Mouse (Mus musculus): ENCODE data around the gene Gtpbp3.

Gtpbp3 gene

DNA sequence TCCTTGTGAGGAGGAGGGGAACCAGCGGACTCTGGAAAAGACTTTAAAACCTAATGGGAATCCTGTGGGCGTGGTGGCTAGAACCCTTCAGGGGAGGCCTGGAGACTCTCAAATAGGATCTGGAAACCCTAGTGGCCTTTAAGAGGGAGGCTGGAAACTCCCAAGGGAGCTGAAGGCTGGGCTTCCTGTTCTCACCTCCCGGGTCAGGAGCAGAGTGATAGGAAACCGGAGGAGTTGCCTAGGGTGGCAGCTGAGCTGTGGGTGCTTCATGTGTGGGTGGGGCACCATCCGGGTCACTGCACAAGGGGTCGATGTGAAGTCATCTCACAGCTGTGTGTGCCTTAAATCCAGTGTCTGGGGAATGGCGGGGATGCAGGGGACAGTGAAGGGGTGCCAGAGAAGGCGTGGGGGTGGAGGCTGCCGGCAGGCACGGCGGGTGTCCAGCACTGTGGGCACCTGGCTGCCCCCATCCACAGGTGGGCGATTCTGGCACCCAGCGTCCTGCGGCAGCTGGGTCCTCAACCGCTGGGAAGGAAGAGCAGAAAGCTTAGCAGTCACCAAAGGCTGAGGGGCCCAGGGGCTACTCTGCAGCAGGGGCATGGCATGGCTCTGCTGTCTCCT is 10.1 kb downstream of the Gtpbp3 start:
- DNase-seq (ENCODE audit: low spot score), result no peak

- no peak for DNase-seq (ENCODE audit: low spot score)
Observed at GRCm38 (mm10) chr8:71498816-71499690, 11.2 kb downstream of the Gtpbp3 start.

- DNase-seq (ENCODE audit: low spot score), result no peak
Observed at GRCm38 (mm10) chr8:71504349-71504748, 16.4 kb downstream of the Gtpbp3 start.

- DNase-seq (ENCODE audit: low spot score), result no peak
Observed at GRCm38 (mm10) chr8:71505326-71505725, 17.4 kb downstream of the Gtpbp3 start.

- DNase-seq (ENCODE audit: low spot score), result peak; percentile 69
Observed at GRCm38 (mm10) chr8:71505979-71506378, 18.1 kb downstream of the Gtpbp3 start.

GRCm38 (mm10) chr8:71507589-71508104 is 19.7 kb downstream of the Gtpbp3 start:
- no peak for DNase-seq (ENCODE audit: low spot score)

DNA sequence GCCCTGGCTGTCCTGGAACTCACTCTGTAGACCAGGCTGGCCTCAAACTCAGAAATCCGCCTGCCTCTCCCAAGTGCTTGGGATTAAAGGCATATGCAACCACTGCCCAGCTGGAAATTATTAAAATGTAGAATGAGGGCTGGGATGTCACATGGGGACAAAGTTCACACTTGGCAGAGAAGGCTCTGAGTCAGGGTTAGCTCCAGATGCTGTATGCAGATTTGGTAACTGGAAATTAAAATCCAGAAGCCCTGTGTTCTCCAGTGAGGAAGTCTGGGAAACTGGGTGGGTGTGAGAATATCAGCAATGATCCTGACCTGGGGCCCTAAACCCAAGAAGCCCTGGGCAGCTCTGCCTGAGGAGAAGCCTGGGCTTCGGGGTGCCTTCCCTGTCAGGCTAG is 21.4 kb downstream of the Gtpbp3 start:
- peak; percentile 86 for DNase-seq (ENCODE audit: low spot score)

- no peak for DNase-seq (ENCODE audit: low spot score)
Observed at GRCm38 (mm10) chr8:71511644-71512043, 23.7 kb downstream of the Gtpbp3 start, which contains the start of gene Plvap. Gene Plvap (minus strand): TSS chr8:71511752.

- DNase-seq (ENCODE audit: low spot score), result no peak
Observed at GRCm38 (mm10) chr8:71513018-71513754, 25.3 kb downstream of the Gtpbp3 start.

- DNase-seq (ENCODE audit: low spot score), result no peak
Observed at GRCm38 (mm10) chr8:71515043-71515442, 27.1 kb downstream of the Gtpbp3 start.

DNA sequence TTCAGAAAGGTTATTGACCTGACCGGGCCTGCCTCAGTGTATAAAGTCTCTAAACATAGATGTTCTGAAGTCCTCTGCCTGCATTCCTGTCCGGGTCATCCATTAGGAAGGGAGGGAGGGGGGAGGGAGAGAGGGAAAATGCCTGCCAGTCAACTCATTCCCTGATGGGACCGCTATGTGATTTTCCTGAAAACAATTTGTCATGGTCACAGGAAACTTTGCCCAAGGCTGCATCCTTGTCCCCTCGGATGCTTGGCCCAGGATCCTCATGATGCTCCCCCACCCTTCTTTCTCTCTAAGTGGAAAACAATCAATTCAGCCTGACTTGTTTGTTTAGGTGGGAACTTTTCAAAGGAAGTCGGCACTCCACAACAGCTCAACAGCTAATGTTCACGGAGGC is 28.9 kb downstream of the Gtpbp3 start:
- DNase-seq (ENCODE audit: low spot score), result no peak

DNA sequence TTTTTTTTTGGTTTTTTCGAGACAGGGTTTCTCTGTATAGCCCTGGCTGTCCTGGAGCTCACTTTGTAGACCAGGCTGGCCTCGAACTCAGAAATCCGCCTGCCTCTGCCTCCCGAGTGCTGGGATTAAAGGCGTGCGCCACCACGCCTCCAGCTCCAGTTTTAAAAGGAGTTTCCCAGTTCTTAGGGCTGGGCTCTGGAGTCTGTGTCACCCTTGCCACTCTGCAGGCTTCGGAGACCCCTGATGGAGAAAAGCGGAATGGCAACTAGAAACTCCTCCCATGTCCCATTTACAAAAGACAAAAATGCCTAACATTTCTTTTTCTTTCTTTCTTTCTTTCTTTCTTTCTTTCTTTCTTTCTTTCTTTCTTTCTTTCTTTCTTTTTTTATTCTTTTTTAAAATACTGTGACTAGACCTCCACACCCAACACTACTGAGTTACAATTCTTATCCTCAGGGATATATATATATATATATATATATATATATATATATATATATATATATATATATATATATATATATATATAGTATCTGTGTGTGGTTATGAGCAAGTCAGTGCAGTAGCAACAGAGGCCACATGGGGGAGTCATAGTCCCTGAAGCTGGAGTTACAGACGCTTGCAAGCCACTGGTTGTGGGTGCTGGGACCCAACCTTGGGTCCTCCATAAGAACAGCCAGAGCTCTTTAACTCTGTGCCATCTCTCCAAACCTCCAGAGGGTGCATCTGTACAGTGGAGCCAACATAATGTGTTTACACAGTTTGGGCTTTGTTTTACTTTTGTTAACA is 31.3 kb downstream of the Gtpbp3 start:
- DNase-seq (ENCODE audit: low spot score), result peak; percentile 89

GRCm38 (mm10) chr8:71521634-71522033 is 33.7 kb downstream of the Gtpbp3 start:
- peak; percentile 97 for DNase-seq (ENCODE audit: low spot score)

DNA sequence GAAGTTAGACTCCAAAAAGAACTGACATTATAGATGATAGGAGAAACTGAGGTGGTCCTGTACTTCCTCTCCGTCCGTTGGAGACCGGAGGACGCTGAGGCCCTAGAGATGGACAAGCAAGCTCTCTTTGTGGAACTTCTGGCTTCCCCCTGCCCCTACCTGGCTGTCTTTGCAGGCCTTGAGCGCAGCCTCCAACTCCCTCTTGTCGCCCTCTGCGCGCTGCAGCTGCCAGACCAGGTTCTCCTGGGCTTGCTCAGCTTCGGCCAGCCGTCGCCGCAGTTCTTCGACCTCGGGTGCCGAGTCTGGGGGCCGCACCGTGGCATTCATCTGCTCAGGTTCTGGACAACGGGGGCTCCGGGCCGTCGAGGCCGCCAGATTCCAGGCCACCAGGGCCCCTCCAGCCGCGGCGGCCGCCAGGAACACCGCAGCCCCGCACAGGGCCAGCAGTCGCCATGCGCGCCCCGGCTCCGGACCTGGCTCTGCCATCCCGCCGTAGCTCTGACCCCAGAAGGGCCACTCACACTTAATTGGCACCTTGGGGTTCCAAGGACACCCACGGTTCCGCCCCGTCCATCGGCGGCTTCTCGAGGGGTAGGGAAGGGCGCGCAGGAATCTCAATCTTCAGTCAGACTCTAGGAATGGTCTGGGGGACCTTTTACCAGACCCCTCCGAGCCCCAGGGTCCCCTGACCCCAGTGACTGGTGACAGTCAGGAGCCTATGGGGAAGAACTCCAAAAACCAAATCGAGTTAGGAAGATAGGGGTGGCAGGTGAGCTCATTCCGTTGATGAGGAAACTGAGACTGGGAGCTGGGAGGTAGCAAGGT is 37.5 kb downstream of the Gtpbp3 start, which contains the start of gene Ccdc194:
Gene Ccdc194, minus strand, starts transcription at position 486 of the 825 bp plus-strand sequence.
- DNase-seq (ENCODE audit: low spot score), result no peak

DNA sequence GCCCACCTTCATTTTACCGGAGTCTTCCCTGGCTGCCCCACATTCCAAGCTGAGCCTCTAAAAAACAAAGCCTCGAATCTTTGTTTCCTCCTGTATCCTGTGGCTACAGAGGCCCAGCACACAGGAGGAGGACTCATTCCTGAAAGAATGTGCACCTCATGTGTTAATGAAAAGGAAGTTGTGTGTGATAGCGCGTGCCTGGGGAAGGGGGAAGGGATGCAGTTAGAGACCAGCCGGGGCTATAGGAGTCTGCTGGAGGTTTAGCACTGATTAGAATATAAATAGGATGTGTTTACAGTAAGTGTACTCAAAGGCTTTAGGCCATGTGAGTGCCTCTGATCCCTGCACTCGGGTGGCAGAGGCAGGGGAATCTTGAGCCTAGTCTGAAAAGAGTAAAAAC is 38.4 kb downstream of the Gtpbp3 start:
- no peak for DNase-seq (ENCODE audit: low spot score)

- DNase-seq (ENCODE audit: low spot score), result no peak
Observed at GRCm38 (mm10) chr8:71527162-71527870, 39.4 kb downstream of the Gtpbp3 start.

- no peak for DNase-seq (ENCODE audit: low spot score)
Observed at GRCm38 (mm10) chr8:71528362-71529073, 40.6 kb downstream of the Gtpbp3 start.

GRCm38 (mm10) chr8:71530735-71531467 is 43.0 kb downstream of the Gtpbp3 start:
- peak; percentile 50 for DNase-seq (ENCODE audit: low spot score)

All from adipocyte (in vitro differentiated cells).